Mouse (Mus musculus) T-helper 17 cell (primary cell): ENCODE results near the gene Limk1.
"Not testable (repeated sequence)": the region's sequence is repeated elsewhere in the genome, so short reads cannot be mapped to it uniquely, and the experiment has no call there.

ENCODE experiments used
- in situ Hi-C, 2 experiments: fragments of 300-600 bp; cut with MboI, MseI; formaldehyde crosslinking; loops; 1 replicate in 1 of 2; 2 replicates in 1 of 2; pipeline ENCODE4 v1.15.1; 2025; ENCODE audit warnings: high pct_unique_total_duplicates in 2 of 2

Gene Limk1

GRCm38 (mm10) chr5:134678031-134678430, 10.4 kb downstream of the Limk1 start:
- in situ Hi-C loops = no loop called here

DNA sequence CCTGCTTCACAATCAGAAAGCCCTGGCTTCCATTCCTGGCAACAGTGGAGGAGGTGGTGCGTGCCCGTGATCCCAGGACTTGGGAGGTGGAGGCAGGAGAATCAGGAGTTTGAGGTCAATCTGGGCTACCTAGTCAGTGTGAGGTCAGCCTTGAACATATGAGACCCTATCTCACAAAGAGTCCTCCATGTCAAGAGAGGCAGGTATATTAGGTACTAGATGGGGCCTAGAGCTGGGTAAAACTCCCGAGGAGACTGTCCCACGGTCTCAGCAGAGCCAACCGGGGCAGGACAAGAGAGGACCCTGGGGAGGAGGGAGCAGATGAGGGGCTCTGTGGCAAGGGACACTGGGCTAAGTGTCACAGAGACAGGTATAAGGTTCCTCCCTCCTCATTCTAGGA, 10.9 kb downstream of the Limk1 start:
- in situ Hi-C loops = no loop called here

DNA sequence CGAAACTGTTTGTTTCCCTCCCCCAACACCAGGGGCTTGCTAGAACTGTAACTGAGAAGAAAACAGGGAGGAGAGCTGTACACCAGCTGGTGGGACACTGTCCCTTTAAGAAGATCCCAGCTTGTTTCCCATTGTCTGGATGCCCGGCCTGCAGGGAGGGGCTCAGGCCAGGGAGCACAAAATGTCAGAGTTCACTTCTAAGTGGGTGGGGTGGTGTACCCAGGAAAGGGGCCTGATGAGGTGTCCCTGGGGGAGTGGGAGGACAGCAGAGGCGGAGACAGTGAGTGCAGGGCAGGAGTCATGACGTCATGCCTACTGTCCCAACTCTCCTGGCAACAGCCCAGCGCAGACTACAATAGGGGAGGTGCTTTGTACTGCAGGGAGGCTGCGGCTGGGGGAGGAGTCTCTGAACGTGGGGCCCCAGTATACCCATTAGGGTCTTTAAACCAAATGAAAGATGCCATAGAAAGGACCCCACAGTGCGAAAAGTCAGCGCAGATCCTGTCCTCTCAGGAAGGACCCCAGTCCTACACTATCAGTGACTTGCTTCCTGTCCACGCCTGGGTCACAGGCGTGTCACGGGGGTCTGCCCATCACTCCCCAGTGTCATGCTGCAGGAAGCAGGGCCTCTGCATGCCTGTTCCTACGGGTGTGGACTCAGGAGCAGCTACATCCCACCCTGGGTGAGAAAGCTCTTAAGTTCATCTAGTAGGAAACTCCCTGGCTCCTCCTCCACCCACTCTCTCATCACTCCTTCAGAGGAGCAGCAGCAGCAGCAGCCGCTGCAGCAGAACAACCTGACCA, 12.2 kb downstream of the Limk1 start:
- in situ Hi-C loops = no loop called here

- in situ Hi-C loops = no loop called here
Observed at GRCm38 (mm10) chr5:134674977-134675376, 13.4 kb downstream of the Limk1 start.

GRCm38 (mm10) chr5:134672611-134673010, 15.8 kb downstream of the Limk1 start:
- in situ Hi-C loops = no loop called here

DNA sequence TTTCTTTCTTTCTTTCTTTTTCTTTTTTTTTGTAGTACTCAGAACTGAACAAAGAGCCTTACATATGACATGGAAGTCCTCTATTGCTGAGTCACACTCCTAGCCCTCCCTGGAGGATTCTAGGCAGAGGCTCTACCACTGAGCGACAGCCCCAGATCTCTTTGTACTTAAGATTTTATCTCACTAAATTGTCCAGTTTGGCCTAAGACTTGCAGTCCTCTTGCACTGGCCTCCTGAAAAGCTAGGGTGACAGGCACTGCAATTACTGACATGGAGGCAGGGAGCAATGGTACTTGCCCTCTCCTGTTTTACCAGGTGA, 16.2 kb downstream of the Limk1 start:
- in situ Hi-C loops = no loop called here

DNA sequence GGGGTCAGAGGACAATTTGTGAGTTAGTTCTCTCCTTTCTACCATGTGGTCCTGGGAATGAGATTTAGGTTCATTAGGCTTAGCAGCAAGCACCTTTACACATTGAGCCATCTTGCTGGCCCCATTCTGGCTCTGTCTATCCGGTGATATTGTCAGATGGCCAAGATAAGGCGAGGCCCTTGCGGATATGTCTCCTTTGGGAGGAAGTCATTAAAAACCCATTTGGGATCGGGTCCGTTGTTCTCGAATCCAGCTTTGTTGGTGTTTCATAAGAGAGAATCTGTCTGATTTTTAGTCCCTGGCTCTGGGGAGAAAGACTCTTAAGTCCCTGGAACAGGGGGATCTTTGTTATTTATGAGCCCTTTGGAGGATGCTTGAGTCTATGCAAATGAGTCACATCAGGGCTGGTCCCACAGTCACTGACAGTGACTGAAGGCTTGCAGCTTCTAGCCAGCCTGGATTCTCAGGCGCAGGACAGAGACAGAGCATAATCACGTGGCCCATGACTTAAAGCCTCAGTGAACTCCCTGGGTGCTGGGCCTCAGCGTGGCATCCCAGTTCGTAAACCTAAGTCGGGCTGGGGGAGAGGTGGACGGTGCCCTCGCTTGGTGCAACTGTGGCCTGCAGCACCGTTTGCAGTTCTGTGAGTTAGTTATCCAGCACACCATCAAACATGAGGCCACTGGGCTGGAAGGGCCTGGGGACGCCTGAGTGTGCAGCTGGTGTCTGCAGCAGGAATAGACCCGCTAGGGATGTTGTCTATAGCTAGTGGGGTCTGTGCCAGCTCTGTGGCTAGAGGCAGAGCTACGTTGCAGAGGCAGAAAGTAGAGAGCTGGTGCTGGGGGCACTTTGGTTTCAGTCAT, 16.8 kb downstream of the Limk1 start:
- in situ Hi-C loops = no loop called here

DNA sequence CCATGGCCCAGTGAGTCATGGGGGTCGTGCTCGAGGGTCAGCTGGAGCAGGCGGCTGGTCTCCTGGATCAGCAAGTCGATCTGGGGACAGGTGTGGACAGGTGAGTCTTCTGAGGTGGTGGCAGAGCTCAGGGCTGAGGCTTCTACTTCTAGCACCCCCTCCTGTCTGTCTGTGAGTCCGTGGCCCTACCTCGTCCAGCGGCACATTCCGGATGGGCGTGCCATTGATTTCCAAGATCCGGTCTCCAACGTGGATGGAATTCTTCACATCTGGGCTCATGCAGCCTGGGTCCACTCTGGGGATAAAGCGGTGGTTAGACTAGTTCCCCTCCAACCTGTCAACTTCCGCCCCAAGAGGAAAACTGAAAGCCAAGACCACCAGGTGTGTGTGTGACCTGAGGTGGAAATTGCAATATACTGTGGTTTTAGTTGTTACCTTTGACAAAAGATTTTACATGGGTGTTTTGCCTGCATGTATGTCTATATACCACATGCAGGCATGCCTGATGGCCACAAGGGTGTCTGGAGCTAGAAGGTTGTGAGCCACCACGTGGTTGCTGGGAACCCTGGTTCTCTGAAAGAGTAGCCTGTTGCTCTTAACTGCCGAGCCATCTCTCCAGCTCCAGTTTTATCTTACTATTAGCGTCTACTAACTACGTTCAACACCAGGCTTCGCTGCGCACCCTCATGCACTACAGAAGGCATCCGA, 19.2 kb downstream of the Limk1 start:
- in situ Hi-C loops = no loop called here

DNA sequence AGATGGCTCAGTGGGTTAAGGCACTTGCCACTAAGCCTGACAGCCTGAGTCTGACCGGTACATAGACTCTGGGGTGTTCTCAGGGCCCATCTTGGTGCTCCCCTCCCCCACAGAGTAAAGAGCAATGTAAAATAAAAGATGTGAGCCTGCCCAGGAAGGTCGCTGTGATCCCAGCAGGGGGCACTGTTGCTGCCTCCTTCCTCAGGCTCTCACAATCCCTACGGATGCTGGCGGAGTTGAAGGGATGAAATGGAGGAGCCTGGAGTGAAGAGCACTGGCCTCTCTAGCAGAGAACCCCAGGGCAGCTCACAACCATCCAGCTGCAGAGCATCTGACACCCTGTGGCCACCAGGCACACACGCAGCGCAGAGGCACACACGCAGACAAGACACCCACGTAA, 19.9 kb downstream of the Limk1 start:
- in situ Hi-C loops = no loop called here

DNA sequence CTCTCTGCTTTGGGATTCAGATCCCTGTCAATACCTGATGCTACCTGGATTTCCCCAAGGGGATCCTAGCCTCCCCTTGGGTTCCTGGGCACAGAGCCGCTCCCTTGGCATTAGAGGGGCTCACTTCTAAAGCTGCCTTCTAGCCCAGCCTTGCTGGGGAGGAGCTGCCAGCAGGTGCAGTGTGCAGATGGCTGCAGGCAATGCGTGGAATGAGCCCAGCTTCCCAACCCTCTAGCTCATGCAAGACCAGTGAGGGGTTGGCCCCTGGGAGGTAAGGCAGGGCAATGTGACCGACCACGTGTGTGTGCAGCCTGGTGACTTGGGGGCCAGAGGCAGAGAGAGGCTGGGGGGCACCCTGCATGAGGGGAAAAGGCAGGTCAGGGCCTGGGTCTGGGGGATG, 31.7 kb downstream of the Limk1 start:
- in situ Hi-C loops = loop anchor here (10.0 kb wide), 1 partner anchor 48 kb away; no protein-coding TSS in a partner anchor

DNA sequence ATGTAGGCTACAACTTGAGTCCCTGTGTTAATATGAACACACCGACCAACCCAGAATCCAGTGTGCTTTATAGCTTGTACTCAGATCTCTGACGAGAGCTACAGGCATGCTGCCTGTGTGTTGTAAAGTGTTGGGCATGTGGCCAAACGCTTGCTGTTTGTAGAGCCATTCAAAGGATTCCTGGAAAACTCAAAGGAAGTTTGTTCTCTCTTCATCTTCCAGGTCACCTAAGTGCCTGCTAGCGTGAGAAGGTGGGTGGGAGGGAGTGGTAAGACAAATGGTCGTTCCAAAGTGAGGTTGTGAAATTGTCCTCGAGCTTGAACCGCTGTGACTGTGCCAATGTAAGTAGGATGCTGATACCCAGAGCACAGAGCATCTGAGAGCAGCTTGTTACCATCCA, 36.4 kb downstream of the Limk1 start:
- in situ Hi-C loops = loop anchor here (10.0 kb wide), 1 partner anchor 53 kb away; no protein-coding TSS in a partner anchor

- in situ Hi-C loops = loop anchor here (10.0 kb wide), 1 partner anchor 54 kb away; no protein-coding TSS in a partner anchor
Observed at GRCm38 (mm10) chr5:134650926-134651325, 37.5 kb downstream of the Limk1 start.

DNA sequence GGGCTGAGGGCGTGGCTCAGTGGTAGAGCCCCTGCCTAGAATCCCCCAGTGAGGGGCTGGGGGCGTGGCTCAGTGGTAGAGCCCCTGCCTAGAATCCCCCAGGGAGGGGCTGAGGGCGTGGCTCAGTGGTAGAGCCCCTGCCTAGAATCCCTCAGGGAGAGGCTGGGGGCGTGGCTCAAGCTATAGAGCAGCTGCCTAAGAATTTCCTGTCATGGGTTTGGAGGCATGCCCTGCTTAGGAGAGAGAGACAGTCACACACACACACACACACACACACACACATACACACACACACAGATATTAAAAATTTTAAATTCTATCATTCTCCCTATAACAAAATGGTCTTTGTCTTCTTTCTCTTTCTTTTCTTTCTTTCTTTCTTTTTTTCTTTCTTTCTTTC, 39.4 kb downstream of the Limk1 start:
- in situ Hi-C loops = not testable (repeated sequence)

- in situ Hi-C loops = no loop called here
Observed at GRCm38 (mm10) chr5:134647394-134647793, 41.0 kb downstream of the Limk1 start.

GRCm38 (mm10) chr5:134646461-134646860, 41.9 kb downstream of the Limk1 start:
- in situ Hi-C loops = no loop called here

DNA sequence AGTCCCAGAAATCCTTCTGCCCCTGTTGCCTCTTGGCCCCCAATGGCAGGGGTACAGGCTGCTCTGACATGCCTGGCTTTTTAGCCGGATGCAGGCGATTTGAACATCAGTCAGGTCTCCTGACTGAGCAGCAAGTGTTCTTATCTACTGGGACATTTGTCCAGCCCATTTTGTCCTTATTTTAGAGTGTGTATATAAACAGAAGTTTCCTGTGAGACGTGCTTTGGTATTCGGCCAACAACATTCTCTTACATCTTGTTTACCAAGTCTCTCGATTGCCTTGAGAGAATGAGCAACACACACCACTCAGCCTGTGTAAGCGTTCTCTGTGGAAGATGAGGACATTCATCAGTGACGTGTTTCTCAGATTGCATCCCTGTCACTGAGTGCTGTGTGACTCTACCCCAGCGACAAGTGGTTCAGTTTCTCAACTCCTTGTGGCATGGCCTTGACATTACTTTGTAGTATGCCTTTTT, 43.7 kb downstream of the Limk1 start:
- in situ Hi-C loops = no loop called here

DNA sequence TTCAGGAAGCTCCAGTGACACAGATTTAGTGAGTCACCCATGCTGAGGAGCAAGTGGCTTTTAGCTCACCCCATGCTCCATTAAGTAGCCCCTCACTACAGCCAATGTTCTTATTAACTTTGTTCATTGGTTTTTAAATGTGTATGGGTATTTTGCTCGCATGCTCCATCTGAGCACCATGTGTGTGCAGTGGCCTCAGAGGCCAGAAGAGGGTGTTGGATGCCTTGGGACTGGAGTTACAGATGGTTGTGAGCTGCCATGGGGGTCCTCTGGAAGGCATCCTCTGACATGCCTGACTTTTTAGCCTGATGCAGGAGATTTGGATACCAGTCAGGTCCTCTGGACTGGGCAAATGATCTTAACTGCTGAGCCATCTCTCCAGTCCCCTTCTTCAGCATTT, 44.3 kb downstream of the Limk1 start:
- in situ Hi-C loops = no loop called here

DNA sequence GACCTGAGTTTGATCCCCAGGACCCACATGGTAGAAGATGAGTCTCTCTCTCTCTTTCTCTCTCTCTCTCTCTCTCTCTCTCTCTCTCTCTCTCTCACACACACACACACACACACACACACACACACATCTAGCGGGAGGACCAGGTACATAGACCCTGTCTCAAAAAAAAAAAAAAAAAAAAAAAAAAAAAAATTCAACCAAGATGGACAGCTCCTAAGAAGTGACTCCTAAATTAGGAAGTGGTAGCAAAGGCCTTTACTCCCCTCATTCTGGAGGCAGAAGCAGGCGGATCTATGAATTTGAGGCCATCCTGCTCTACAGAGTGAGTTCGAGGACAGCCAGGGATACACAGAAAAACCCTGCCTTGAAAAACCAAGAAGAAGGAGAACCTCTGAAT, 48.0 kb downstream of the Limk1 start:
- in situ Hi-C loops = no loop called here

- in situ Hi-C loops = no loop called here
Observed at GRCm38 (mm10) chr5:134639269-134639682, 49.1 kb downstream of the Limk1 start, which contains the start of gene Eif4h. Eif4h (minus strand) TSS chr5:134639490.

GRCm38 (mm10) chr5:134638461-134639268, 49.7 kb downstream of the Limk1 start:
- in situ Hi-C loops = no loop called here

DNA sequence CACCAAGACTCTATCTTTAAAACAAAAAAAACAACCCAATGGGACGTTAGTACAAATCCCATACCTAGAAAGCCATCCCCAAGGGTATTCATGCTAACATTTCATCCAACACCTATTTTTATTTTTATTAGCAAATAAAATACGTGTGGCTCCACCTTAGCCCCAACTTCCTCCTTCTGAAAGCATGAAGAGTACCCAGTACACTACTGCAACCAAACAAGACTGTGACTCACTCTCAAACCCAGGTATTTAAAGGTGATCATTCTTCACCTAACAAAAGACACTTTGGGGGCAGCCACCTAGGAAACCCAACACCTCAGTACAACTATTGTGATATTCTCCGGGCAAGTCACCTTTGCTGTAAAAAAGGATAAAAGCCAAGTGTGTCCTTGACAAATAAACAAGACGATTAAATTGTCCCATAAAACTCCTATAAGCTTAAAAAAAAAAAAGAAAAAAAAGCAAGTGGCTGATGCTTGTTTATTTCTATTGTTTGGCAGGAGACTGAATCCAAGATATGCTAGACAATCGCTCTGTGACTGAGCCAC, 50.5 kb downstream of the Limk1 start:
- in situ Hi-C loops = no loop called here
